Mouse (Mus musculus) thymus, postnatal 0 days (tissue): ENCODE measurements at regions not wholly inside any gene's neighbourhood (a gene's known extent, or its start where the extent isn't known, plus 50 kb on each side); places are given as distances from the start of the nearest gene placed in this dataset.

Experiments
- DNase-seq: peaks from one replicate; pipeline ENCODE4 v3.0.0-alpha.2; 2015; ENCODE audit warnings: low spot score

DNA sequence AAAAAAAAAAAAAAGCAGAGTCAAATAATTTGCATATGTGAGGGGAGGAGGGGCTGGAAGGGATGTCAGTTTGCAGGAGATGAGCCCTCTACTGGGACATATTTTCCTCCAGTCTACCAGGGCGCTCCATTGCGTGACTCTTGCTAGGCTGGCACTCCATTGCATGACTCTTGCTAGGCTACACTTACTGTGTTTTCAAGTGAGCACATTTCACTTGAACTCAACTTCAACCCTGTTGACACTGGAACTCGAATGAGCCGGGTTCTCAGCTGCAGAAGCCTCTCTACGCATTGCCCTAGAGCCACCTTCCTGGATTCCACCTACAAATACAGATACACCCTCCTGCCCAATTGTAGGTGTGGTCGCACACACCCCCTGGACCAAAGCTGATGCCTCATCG is 131.5 kb upstream of the 3110018I06Rik start:
- DNase-seq, result peak; percentile 23

DNA sequence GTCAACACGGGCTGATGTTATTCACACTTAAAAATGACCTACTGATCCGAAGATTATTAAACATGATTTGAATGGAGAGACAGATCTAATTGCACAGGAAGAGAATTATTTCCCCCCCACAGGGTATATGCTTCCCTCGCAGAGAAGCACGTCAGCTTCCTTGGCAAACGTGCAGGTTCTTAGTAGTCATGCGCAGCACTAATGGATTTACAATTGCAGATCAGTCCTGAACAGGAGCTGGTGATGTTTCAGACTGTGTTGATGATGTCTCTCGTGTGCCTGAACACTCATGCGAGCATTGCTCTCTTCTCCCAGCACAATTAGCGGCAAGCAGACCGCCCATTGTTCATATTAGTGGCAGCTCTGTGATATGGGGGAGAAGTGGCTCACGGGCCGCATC is 127.9 kb upstream of the 3110018I06Rik start:
- no peak for DNase-seq

DNA sequence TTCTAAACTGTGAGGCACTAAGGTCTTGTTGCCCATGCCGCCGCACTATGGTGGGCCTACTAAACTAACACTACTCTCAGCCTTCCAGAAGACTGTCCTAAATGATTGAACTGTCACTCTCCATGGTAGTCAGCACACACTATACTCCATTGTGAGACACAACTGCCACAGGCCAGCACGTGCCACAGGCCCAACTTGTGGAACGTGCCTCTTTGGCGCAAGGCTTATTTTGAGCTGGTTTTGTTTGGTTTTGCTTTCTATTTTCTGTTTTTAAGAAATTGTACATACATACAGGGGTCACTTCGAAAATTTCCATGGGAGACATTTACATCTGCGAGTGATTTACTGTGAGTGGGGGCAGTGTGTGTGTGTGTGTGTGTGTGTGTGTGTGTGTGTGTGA is 126.8 kb upstream of the 3110018I06Rik start:
- DNase-seq, result peak; percentile 27

DNA sequence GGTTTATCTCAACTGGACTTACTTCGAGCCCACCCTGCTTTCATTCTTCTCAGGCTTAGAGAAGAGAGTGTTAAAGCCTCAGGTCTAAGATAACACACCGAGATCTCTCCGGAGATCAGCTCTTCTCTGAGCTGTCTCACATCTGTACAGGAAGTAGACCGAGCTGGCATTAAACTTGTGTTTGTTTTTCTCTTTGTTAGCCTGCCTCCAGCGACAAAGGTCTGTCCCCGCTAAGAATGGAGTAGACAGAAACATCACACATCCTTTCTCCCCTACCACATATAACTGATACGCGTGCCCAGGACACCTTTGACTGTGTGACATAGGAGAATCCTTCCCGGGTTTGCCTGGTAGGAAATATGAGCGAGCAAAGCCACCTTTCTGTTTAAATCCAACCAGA is 126.3 kb upstream of the 3110018I06Rik start:
- DNase-seq, result peak; percentile 81

DNA sequence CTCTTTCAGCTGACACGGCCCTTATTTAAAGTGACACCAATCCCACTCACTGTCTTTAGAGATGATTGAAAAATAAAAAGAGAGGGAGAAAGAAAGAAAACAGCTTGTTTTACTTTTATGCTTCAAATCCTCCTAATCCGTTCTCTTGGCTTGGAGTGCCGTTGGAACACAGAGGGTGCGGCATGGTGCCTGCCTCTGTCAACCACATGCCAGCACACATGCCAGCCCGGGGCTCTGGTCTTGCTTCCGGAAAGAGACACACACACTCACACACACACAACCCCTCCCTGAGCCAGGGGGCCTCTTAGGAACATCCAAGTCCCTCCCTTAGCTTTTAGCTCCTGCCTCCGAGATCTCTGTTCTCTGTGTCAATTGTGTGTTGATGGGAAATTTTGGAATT is 116.2 kb upstream of the 3110018I06Rik start:
- no peak for DNase-seq

DNA sequence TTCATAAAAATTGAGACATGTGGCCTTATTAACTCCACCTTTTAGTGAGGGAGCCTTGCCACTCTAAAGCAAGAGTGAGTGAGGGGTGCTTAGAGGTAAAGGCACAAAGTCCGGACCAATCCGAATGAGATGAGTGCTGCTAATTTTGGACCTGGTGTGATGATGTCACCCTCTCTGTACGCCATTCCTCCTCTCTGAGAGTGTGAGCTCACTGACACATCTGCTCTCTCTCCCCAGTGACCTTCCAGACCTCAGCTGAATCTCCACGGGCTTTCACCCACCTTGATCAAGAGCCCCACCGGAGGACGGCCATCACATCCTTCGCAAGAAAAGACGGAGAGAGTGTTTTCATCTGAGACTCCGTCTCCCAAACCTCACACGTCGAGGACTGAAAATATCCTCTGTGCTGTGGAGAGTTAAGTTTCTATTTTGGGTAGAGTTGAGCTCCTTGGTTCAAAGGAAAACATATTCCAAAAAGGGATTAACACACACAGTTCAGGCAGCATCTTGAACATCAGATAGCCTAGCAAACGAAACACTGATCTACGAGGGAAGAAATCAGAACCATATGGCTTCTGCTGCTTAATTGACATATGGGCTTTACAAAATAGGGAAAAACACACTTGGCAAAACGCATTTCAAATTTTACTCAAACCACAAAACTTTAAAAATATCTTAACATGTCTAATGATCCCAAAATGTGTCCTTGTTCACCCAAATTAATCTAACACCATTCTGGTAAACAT is 96.2 kb upstream of the 3110018I06Rik start:
- DNase-seq, result no peak

DNA sequence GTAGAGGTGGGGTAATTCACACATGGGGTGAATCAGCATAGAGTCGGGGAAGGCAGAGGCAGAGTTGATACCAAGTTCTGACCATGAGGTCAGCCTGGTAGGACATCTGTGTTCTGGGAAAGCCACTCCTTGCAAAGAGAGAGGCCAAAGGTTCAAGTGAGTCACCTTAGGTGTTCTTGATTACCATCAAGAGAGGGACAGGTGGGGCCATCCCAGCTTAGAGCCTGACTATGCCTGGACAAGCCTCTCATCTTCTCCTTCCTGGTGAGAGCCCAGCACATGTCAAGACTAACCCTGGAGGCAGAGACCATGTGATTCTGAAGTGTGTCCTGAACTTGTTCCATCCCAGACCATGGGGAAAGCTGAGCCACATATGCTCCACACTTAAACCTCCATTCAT is 94.0 kb upstream of the 3110018I06Rik start:
- DNase-seq, result no peak

DNA sequence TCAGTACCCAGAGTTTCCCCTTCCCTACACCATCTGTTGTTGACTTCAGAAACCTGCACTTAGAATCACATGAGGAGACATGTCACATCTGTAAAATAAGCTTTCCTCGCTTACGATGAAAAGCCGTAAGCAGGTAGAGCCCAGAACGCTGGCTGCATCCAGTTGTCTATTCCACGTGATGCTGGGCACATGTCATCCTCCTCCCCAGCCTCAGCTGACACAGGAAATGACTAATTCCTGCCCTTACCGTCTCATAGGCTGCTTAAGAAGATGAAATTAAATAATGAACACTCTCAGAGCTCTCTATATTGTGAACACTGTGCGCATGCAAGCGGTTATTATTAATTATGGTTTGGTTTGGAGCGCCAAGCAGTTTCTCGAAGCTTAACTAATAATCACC is 83.6 kb upstream of the 3110018I06Rik start:
- no peak for DNase-seq

DNA sequence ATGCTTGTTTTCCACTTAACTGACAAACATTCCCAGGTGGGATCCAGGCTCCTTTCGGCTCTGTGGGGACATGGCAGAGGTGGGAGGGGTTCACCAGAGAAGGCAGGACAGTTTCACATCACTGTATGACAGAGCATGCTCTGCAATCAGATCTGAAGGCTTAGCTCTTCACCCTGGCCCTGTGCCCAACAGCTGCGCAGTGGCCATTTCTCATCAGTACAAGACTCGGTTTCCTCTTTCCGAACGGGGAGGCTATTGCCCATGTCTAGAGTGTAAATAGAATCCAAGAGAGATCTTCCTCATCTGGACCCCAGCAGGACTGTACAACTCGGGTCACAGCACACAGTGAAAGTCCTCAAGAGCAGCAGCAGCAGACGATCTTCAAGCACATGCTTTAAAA is 64.5 kb upstream of the 3110018I06Rik start:
- no peak for DNase-seq

DNA sequence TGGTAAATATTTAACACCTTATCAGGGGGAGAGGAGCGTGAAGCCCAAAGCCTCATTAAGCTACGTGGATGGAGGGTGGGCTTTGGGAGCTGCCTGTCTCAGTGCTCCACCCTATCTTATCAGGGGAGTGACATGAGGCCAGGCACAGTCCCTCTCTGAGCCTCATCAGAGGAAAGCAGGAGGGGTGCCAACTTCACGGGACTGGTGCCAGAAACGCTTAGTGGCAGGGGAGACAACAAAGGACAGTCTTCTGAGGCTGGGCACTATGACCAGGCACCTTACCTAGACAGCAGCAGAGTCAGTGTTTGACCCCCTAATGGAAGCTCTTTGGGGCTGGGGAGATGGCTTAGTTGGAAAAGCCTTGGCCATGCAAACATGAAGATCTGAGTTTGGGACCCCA is 49.9 kb upstream of the 3110018I06Rik start:
- no peak for DNase-seq
